Mouse (Mus musculus) ES-CJ7 (cell line): ENCODE measurements around the gene Dennd1b.

Experiments used
- DNase-seq: peaks from one replicate; pipeline ENCODE4 v3.0.0; 2011; ENCODE audit warnings: low read depth, low spot score

Dennd1b gene

DNA sequence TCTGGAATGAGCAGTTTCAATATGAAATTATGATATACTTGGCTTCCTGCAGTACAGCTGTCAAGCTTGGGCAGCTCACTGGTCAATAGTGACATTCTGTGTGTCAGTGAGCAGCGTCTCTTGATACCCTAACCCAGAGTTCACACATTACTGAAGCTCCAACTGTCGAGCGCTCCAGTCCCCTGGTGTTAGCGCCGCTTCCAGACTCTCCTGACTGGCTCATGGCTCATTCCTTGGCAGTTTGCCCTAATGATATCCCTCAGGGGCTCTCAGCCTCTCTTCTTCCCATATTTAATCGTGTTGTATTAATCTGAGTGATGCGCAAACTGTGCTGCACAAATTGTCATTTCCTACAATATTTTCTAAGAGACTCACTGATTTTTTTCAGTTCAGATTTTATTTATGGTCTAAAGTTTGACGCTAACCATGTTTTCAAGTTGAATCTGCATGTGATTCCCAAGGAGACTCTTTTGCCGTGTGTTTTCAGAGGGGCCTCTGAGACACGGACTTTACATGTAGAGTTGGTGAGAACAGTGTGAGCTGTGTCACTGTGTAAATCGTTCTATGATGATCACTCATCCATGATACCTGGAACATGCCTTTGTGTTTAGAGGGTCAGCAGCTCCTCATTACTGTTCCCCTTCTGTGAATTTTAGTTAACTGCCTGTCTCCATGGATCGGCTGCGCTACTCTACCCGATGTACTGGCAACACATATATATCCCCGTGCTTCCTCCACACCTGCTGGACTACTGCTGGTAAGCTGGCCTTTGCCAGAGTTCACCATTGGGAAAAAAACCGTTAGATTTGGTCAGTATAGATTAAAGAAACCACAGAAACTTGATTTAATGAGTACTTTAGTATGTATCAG is 117.5 kb downstream of the Dennd1b start:
- no peak for DNase-seq

DNA sequence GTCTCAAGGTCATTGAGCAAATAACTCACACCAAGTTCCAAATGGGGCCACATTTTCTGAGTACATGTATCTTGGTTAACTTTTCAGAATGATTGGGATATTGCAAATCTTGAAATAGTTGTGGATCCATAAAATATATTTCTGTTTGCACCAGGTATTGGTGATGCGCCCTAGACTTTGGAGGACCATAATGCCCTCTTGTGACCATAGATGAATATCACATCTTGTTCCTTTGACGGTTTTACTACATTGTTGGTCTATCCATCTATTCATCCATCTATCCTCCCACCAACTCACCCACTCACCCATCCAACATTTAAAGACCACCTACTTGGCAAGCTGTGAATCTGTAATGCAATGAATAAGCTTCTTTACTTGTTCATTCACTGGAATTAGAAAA is 120.1 kb downstream of the Dennd1b start:
- peak; percentile 12 for DNase-seq

- no peak for DNase-seq
These were observed 124.3 kb downstream of the Dennd1b start for GRCm38 (mm10) chr1:139087564-139087963.

DNA sequence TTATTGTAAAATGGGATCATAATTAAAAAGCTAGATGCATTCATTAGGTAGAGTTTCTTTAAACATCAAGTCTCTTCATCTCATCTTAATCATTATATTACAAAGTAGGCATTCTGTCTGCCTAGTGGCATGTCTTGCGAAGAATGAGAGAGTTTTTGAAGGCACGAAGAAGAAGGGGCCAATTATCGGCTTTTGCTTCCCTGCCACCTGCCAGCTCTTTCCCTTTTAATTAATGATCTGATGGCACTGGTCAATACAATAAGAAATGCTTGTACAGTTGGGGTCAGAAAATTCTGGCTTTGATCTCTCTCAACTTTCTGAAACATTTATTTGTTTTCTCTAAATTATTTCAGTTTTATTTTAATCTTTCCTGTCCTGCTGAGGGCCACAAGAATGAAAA is 127.5 kb downstream of the Dennd1b start:
- DNase-seq, result no peak

- no peak for DNase-seq
These were observed 128.5 kb downstream of the Dennd1b start for GRCm38 (mm10) chr1:139091701-139092100.

DNA sequence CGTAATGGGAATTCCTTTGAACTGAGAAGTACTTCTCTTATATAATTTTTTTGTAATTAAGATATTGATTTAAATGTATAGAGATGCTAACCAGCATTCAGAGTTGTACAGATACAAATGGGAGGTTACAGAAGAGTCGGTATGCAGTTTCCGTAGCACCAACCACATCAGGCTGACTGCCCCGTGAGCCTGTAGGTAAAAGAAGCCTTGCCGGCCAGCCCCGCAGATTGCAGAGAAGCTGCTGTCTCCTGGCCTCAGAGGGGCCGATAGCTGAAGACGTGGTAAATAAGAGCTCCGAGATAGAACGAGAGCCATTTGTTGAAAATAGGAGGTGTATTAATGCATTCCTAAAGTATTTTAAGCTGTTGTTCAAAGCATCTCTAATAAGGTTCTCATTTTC is 128.9 kb downstream of the Dennd1b start:
- no peak for DNase-seq

DNA sequence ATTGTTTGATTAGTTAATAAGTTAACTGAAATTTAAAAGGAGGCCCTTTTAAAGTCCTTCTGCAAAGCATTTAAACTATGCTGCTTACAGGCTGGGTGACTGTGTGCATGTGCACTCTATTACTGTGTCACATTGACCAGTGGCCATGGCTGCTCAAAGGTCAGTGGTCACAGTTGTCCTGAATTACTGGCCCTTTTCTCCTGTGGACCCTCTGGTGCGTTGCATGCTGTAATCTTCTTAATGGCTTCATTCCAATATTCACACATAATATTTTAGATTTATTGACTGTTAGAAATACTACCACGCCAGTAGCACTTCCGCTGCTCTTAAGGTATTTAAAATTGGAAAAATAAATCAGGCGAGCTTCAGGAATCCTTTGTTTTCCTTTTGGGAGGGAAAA is 129.5 kb downstream of the Dennd1b start:
- no peak for DNase-seq

DNA sequence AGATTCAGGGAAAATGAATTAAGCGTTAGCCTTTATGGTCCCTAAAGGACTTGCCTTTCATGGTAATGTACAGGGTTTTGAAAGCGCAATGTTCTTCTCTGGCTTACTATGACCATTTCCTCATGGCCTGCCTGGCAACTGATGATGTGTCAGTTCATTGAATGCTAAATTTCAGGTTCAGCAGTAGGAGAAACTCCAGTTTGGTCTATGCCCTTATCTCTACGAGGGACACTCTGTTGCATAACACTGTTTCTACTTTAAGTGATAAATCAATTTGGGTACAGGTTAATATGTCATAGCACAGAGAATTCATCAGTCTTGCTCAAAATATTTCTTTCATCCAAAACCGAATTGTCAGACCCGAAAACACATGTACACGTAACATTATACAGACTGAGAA is 133.1 kb downstream of the Dennd1b start:
- no peak for DNase-seq

DNA sequence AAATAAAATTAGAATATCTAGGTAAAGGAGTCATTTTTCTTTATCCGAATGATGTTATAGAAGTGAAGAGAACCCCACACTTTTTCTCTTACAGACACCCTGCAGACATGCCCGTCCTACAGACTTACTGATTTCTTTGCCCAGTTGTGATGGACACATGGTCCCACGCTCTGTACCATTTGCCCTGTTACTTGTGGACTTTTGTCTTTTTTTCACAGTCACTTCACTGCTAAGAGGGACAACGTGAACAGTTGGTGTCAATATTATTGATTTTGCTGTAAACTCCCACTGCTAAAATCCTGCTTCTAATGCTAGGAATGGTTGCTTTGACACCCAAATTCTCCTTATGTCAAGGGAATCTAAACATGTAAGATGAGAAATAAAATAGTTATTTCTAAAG is 134.9 kb downstream of the Dennd1b start:
- no peak for DNase-seq

DNA sequence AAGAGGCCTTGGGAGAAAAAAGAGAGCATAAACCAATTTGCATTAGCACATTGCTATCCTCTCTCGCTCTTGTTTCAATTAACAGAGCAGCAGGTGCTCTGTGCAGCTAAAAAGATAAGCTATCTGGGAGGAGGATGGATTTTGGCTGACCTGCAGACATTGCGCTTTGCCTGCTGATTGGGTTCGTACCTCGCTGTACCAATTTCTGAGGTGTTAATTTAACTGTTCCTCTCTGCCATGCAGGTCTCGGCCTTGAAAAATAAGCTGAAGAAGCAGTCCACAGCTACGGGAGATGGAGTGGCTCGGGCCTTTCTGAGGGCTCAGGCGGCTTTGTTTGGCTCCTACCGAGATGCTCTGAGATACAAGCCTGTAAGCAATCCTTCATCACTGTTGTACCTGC is 138.5 kb downstream of the Dennd1b start:
- no peak for DNase-seq

GRCm38 (mm10) chr1:139108251-139108650 is 145.0 kb downstream of the Dennd1b start:
- no peak for DNase-seq

DNA sequence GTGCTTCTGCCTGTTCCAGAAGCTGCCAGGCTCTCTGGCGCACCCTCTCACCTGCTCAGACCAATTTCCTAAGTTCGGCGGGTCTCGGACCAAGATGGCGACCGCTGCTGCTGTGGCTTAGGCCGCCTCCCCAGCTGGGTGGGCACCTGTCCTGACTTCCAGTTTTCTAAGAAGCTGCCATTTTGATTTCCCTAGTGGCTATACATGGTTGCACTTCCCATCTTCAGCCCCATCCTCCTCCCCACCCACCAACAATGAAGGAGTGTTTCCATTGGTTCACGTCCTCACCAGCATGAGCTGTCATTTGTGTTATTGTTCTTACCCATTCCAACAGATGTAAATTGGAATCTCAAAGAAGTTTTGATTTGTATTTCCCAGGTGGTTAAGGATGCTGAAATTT is 159.4 kb downstream of the Dennd1b start:
- DNase-seq, result peak; percentile 79

DNA sequence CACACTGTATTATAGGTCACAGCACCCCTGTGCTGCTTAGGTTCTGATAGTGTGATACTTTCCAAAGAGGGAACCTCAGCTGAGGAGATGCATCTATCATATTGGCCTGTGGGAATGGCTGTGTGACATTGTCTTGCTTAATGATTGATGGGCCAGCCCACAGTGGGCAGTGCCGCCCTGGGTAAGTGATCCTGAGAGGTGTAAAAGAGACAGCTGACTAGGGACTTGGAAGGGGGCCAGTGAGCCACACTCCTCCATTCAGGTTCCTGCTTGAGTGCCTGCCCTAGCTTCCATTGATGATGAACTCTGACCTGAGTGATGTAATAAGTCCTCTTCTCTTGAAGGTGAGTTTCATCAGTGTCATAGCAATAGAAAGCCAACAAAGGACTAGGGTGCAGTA is 176.4 kb downstream of the Dennd1b start:
- no peak for DNase-seq

- DNase-seq, result no peak
These were observed 182.3 kb downstream of the Dennd1b start for GRCm38 (mm10) chr1:139145516-139145915.

- DNase-seq, result no peak
These were observed 183.1 kb downstream of the Dennd1b start for GRCm38 (mm10) chr1:139146306-139146705.

DNA sequence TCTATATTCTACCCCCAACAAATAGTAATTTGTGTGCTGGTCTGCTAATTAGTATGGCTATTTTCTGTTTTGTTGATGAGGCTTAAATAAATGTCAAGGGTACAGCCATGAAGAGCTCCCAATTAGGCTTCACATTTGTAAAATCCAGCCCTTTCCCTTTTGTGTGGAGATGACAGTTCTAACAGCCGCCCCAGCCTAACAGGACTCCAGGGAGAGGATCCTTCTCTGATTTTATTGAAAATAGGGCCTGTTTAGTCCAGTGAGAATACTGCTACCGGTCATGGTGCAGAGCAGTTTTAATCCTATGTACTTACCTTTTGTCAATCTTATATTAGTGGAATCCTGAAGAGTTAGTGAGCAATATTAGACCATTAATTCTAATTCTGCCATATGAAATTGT is 189.8 kb downstream of the Dennd1b start:
- DNase-seq, result no peak

DNA sequence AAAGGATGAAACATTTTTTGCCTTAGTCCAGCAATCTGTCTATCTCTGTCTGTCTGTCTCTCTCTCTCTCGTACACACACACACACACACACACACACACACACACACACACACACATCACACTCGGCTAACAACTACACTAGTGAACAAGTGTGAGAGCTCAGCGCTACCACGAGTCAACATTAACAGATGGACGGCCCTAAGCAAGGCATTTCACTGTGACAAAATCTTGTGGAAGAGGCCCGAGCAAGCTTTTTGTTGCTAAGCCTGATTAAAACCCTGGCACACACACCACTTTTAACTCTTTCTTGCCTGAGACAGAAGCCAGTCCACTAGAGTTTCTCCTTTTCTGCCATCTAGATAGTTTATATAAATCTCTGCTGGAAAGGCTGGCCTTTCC is 190.3 kb downstream of the Dennd1b start:
- DNase-seq, result no peak

DNA sequence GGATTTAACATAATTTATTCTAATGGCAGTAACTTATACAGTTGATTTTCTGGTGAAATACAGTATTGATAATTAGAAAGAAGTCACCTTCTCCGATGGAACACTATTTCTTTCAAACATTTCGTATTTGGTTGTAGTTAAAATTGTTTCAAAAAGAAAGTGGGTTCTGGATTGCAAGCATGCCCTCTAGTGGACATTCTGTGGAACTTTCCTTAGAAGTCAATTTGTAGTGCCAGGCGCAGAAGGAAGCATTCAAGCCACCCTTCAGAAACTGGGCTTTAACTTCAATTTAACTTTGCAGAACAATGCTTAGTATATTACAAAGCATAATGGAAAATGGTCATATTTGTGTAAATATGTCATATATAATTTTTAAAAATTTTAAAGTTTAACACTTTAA is 193.2 kb downstream of the Dennd1b start:
- peak; percentile 41 for DNase-seq

DNA sequence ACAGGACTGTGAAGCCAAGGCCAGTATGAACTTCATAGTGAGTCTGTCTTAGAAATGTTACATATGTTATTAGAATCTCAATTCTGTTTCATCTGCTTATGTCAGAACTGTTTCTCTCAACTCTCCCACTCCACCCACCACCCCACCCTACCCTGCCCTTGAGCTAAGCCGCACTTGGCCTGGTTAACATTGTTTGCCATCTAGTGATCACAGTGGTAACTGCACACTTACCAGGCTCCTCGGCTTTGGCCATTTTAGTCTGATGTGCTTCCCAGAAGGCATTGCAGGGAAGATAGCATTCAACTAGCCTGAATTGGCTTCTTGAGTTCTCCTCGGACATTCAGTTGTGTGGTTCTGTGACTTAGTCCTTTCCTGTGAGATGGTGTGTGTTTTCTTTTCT is 198.4 kb downstream of the Dennd1b start:
- peak; percentile 84 for DNase-seq

GRCm38 (mm10) chr1:139162814-139163213 is 199.6 kb downstream of the Dennd1b start:
- DNase-seq, result peak; percentile 81

GRCm38 (mm10) chr1:139174058-139174832 is 211.0 kb downstream of the Dennd1b start:
- no peak for DNase-seq

- DNase-seq, result no peak
These were observed 216.5 kb downstream of the Dennd1b start for GRCm38 (mm10) chr1:139179707-139180106.
